Mouse (Mus musculus): Measurements from ENCODE around the gene Alg12.

GRCm38 (mm10) chr15:88837199-88837932, 18.2 kb upstream of the Alg12 start:
- TF ChIP-seq POLR2A (IDR thresholded peaks at IDR 0.05; ENCODE audit: extremely low read depth, insufficient read depth, low read length) (no peak), CTCF (IDR thresholded peaks at IDR 0.05; ENCODE audit: extremely low read depth, insufficient read depth, low read length) (no peak)
